Mouse (Mus musculus) left cerebral cortex, adult 11 months (tissue): Measurements from ENCODE around the gene Ralgps1.
"Not testable (repeated sequence)": the region's sequence is repeated elsewhere in the genome, so short reads cannot be mapped to it uniquely, and the experiment has no call there.

ENCODE experiments used
- DNase-seq: peaks from one replicate; pipeline ENCODE4 v3.0.0; 2022; ENCODE audit warnings: low spot score

The Ralgps1 gene

DNA sequence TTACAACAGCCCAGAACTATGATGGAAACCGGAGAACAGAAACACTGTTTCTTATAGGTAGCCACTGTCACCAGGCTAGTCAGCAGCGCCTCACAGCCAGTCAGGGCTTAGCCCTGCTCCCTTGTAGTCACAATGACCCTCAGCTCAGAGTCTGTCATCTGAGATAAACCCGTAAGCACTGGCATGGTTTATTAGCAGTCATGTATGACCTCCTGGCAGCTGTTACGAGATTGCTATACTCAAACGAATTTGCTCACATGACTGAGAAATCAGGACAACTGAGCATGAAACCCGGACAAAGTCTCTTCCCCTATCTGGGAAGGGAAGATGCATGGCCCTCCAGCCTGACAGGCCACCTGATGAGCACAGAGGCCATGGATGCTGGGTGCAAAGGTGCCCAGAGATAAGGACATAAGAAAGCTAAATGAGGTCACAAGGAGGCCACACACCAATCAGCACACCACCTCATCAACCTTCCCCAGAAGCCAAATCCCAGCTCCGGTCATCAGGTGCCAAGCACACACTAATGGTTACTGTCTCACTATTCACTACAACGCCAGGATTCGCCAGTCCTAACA, 10.1 kb downstream of the Ralgps1 start:
- no peak for DNase-seq

DNA sequence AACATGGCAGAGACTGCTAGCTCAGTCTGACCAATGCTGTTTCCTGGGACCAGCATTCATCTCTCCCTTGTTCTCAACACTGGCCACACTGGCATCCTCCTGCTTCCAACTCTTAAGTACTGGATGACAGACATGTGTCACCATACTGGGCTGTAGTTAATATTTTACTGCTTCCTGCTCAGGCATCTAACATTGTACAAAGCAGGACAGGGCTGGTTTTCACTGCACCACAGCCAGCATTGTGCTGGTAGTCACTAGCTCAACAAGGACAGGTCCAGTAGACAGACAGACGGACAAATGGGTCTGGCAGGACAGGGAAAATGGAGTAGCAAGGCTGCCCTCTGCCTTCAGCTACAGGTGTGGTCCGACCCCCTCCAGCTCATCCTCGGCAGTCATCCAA, 10.7 kb downstream of the Ralgps1 start:
- no peak for DNase-seq

DNA sequence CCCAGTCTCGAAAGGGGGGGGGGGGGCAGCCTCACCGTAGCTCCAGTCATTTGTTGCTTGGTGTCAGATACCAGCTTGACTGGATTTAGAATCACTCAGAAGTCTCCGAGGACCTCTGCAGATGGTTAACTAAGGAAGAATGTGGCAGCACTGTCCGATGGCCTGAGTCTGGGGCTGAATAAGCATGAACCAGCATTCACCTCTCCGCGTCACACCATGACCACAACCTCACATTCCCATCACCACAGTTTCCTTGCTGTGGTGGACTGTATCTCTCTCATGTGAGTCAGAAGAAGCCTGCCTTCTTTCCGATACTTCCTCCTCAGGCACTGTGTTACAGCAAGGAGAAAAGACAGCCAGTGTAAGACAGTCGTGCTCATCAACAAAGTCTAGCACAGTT, 12.1 kb downstream of the Ralgps1 start:
- no peak for DNase-seq

DNA sequence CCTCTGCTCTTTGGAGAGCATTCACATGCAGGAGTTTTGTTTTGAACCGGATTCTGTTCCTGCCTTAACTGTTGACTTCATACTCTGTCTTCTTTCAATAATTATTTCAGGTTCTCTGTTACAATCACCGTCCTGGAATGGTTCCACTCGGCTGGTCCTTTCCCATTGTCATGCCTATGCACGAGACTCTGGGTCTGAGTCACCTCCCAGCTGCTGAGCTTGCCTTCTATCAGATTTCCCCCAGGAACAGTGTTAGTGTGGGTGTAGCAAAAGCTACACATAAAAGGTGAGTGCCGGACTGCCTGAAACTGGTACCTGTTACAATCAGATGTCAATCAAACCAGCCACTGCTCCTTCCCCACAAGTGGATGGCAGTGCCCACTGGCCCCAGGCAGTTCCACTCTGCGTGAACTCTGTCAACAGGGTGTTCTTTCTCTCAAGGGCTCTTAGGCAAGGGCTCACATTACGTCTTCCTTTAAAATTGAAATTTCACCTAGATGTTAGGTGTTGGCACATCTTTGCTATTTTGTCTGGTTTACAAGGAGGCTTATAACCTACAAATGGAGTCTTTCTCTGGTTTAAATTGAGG, 13.9 kb downstream of the Ralgps1 start:
- DNase-seq = no peak

DNA sequence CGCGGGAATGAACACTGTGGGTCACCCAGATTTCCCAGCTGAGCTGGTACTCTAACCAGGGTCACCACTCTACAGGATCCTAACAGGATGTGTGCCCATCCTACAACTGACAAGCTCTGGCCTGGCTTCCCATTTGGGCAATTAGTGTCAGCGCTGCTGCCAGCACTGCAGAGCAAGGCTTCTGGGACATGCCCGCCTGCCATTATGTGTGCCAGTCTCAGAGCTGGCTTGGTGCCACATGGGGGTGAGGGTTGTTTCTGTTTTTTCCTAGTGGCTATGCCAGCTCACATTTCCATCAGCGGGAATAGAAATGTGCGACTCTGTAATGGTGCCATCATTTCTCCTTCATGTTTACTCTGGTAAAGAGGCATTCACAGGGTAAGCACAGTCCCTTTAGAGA, 15.7 kb downstream of the Ralgps1 start:
- DNase-seq = no peak

DNA sequence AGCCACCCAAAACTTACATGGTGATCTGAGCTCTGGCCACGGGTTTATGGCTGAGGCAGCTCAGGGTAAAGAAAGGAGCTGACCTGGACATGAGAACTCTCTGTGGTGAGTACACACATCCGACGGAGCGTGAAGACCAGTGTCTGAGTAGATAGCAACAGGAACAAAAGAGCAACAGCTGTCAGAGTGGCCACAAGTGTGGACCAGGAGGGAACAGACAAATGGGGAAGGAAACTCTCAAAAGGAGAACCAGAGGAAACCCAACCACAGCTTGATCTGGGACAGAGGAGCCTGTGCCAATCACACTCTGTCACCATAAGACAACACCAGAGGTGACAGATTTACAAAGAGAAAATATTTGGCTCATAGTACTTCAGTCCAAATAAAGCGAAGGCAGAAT, 17.9 kb downstream of the Ralgps1 start:
- no peak for DNase-seq

DNA sequence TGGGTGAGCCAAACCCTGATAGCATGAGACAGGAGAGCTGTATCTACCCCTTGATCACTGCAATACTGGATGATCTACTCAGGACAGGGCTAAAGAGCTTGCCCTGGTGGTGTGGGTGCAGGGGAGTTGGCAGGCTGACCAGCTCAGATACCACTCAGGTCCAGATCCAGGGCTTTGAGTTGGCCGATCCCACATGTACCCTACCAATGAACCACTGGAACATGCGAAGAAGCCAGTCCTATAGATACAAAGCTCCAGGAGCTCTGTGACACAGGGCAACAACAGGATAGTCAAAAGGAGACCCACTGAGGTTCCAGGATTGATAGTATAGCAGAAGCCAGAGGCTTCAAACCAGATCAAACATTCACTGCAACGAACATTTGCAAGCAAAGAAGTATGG, 19.8 kb downstream of the Ralgps1 start:
- no peak for DNase-seq

DNA sequence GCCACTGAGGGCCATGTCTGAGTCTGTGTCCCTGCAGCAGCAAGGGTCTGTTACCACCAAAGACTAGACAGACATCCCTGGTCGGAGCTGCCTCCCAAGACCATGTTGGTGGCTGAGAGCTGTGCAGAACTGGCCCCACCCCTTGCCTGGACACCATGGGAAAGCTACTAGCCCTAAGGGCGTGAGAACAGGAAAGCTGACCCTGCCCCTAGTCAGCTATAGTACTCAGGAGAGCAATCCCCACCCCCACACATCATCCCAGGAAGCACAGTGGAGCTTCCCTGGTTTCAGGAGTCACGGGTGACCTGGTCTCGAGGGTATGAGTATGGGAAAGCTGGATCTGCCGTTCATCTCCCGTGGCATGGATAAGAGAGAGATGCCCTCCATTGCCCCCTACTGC, 20.4 kb downstream of the Ralgps1 start:
- DNase-seq = no peak

DNA sequence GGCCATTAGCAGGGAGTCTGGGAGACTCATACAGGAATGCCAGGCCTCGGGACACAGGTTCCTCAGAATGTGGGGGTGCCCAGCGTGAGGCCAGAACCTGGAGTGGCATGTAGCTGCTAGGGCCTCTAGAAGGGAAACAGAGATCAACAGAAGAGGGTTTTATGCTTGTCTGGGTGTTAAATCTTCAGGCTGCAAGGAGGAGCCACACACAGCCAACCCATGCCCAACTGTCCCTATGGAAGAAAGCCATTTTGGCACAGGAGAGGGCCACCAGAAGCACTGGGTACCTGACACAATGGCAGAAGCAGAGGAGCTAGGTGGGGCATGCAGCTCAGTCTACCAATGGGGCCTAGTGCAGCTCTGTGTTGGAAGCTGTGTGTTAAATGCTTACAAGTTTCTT, 21.7 kb downstream of the Ralgps1 start:
- no peak for DNase-seq

DNA sequence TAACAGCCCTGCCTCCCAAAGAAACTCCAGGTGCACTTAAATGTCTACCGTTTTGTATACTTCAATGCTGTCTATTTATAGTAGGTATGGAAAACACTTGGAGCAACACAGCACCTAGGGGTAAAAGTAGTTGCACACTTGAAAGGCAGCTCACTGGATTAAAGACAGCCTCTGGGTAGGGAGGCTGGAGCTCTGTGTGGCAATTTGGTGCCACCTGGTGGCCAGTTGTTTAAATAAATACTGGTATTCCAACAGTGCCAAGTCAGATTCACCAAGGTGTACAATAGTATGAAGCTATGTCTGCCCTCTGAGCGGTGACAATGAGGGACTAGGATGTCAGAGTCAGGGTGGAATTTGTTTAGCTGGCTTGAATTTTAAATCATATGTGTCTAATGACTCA, 22.2 kb downstream of the Ralgps1 start:
- peak; percentile 80 for DNase-seq

DNA sequence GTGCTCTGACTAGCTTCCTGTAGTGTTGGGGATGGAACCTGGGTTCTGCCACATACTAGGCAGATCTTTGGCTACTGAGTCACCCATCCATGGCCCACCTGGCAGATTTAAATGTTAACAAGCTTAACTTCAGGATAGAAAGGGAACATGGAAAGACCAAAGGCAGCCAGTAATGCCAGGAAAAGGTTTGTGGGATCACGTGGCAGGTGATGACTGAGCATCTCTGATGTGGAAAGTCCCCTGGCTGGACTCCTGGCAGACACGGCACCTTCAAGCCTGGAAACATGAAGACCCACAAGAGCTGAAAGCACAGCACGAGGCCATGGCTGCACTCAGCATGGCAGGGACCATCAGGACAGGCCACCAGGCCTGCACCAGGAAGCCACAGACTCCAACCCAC, 23.0 kb downstream of the Ralgps1 start:
- DNase-seq = no peak

DNA sequence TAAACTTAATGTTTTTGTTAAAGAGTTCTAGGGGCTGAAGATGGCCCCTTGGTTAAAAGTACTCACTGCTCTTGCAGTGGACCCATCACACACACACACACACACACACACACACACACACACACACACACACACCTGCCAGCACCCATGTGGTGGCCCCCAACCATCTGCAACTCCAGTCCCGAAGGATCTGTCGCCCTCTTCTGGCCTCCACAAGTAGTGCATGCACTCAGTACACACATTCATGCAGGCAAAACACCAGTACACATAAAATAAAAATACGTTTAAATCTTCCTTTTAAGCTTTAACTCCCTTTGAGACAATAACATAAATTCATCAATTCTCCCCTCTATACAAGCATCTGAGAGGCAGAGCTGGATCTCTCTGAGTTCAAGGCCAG, 23.7 kb downstream of the Ralgps1 start:
- DNase-seq = no peak

DNA sequence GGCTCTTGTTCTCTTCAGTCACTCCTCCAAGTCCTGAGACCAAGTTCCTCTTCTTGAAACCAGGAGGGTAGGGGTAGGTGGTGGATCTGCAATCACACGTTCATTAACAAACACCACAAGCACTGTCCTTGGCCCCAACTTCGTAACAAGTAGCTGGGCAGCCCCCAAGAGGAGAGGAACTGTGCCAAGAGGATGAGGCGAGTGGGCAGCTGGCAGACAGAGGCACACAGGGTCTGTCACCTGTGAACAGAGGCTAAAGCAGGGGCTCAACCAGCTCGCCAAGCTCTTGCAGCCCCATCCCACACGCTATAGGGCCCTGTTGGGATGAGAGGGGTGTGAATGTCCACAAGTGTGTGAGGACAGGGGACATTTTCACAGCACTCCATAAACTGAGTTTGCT, 24.5 kb downstream of the Ralgps1 start:
- no peak for DNase-seq

DNA sequence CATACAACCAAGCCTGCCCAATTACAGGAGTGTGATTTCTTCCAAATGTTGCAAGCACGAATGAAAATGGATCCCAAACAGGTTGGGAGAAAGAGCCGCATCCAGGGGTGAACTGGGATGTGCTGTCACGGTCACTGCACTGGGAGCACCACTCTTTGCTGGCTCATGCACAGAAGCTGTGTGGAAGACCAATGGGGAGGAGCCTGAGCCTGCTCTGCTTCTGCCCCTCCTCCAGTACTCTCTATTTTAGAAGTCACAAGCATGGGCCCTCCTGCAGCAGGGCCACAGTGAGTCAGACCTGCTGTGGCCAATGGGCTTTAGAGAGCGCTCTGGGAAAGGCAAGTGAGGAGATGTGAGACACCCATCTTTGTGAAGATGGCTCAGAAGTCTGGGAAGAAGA, 25.3 kb downstream of the Ralgps1 start:
- DNase-seq = no peak

DNA sequence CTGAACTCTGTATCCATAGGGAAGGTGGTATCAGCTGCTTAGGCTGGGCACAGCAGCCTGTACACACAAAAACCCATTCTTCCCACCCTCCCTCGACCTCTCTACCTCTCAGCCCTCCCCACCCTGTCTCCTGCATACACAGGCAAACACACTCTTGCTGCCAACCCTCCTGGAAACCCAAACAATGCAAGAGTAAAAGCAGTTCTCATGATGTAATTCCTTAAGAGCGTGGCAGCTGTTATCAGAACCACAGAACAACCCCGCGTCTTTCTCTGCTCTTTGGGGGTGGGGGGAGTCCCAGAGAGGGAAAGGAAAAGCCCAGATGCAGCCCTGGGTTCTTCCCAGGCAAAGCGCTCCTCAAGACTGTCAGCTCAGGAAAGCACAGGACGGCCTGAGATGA, 25.8 kb downstream of the Ralgps1 start:
- DNase-seq = no peak

DNA sequence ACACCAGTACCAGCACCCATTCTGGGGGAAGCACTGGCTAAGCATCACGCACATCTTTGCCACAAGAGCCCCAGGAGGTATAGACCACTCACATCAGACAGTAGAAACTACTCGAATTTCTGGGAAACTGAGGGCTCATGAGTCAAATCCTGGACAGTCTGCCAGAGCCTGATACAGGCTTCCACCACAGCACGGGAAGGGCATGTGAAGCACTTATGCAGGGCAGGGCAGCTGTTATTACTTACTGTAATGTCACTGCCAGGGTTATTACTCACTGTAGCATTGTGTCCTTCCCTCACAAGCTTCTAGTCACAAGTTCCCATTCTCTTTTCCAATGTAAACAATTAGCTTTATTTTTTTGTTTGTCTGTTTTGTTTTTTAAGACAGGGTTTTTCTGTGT, 27.9 kb downstream of the Ralgps1 start:
- no peak for DNase-seq

DNA sequence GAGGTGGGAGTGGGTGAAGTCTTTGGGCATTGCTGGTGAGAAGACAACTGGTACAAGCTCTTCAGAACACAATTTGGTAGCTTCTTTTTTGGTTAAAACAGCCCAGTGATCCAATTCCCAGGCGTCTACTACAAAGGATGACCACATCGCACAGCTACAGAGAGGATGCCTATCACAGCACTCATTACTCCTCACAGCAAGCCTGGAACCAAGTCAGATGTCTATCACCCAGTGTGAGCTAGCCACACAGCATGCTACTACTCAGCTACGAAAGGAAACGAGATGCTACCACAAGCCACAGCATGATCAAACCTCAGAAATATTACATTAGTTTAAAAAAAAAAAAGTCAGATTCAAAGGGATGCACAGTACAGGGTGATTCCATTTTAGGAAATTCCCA, 29.1 kb downstream of the Ralgps1 start:
- DNase-seq = no peak

DNA sequence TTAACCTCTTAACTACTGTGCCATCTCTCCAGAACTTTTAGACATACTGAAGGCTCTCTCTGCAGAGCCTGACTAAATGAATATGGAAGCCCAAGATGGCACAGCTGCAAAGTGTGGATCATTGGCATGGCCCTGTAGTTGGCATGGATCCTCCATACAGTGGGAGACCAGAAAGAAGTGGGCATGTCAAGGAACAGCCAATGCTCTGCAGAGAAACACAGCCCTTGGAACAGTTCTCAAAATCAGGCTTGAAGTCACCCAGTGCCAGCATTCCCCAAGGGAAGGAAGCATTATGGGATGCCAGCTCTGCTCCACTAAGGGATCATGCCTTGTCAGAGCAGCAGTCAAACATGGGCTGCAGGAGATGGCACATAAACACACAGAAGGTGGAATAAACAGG, 35.5 kb downstream of the Ralgps1 start:
- no peak for DNase-seq

DNA sequence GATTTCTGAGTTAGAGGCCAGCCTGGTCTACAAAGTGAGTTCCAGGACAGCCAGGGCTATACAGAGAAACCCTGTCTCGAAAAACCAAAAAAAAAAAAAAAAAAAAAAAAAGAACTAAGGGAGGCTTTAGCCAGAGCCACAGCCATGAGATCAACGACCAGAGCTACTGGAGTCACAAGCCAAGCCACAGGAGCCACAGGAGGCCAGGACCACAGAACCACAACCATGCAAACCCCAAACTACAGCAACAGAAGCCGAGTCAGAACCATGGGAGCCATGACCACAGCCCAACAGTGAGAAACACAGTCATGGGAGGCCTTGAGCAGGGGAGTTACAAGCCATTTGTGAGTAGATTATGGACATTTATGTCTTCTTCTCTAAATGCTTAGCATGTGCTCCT, 41.7 kb downstream of the Ralgps1 start:
- DNase-seq = no peak

DNA sequence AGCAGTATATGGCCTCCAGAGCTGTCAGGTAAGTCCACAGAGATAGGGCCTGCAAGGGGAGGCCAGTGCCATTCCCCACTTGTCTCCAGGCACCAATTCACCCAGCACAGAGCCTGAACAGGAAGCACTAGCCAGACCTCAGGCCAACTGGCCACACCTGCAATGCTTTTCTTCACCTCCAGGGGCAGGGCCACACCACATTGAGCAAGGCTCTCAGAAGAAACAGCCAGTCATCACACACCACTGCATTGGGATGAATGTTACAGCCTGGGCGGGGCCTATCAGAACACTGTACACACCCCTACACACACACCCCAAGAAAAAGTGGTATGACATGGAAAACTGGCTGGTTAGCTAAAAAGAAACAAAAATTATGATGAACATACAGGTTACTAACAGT, 42.3 kb downstream of the Ralgps1 start:
- no peak for DNase-seq

DNA sequence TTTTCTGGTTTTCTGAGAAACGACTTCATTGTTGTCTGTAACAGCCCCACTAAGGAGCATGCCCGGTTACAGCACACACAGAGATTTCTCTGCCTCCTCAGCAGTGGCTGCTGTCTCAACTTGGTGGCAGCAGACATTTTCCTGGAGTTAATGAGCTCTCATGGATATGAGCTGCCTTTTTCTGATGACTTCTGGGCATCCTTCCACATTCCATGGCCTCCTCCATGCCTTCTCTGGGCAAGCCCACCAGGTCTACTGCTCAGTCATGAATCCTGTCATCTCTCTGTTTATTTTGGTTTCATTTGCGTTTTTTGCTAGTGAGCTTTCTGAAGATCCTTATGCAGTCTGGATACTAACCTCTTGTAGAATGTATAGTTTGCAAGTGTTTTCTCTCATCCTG, 45.9 kb downstream of the Ralgps1 start:
- DNase-seq = no peak

DNA sequence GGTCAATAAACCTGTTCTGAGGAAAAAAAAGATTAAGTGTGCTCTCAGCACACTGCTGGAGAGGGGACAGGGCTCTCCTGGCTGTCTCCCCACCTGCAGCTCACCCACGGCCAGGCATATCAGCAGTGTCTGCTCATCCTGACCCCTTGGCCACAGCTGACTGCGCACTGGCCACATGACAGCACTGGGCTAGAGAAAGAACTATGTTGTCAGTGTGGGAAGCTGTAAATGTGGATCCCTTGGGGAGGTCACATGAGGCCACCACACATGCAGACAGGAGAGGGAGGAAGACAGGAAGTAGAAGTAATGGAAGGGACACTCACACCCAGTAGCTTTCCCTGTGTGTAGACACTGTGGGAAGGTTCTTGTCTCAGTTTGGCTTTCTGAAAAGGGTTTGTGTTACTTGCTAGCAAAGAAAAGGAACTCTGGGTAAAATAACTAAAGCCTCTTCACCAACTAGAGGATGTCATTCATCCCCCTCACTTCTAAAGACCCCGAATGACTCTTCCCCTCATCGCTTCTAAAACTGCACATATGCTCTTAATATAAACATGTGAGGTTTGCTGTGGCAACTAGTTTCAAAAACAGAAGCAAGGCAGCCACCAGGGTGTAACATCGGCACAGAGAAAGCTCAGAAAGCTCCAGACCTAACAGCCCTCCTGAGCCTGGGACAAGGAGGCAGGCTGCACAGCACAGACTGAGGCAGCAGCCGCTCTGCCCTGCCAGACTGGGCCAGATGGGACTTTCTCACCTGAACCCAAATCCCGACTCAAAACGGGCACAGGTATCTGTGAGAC, 47.3 kb downstream of the Ralgps1 start:
- DNase-seq = no peak

DNA sequence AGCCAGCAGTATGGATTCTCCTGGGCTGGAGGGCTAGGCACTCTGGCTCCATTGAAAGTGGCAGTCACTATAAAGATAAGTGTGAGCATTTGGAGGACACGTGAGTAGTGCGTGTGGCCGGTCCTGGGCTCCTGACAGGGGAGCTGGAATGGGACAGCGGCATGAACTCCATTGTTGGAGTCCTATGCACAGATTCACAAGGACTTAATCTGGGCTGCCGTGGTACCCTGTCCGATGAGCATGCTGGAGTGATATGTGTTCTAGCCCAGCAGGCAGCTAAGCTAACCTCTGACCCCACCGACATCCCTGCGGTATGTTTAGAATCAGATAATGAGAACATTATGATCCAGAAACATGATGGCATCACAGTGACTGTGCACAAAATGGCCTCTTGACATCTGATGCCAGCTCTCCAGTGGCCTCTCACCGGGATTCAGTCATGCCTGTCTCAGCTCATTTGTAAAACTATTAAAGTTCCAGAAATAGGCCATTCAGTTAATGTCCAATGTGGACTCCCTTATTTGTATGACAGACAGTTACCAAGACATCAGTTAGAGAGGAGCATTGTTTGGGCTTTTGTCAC, 48.2 kb downstream of the Ralgps1 start:
- DNase-seq = not testable (repeated sequence)
